Mouse (Mus musculus) ES-CJ7 (cell line): ENCODE results near the gene Syt14.
A peak's percentile ranks its signal among the peaks of the same experiment; 100 is the strongest.

Experiments
- DNase-seq: peaks from one replicate; pipeline ENCODE4 v3.0.0; 2011; ENCODE audit warnings: low read depth, low spot score

Gene Syt14

DNA sequence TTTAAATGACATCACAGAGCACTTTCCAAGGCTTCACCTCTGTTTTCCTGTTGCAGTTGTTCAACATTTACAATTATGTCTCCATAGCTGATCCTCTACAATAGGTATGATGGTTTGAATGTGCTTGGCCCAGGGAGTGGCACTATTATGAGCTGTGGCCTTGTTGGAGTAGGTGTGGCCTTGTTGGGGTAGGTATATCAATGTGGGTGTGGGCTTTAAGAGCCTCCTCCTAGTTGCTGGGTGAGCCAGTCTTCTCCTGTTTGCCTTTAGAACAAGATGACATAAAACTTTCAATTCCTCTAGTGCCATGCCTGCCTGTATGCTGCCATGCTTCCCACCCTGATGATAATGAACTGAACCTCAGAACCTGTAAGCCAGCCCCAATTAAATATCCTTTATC, 42.1 kb downstream of the Syt14 start:
- DNase-seq, result no peak

- DNase-seq, result no peak
Measured at GRCm38 (mm10) chr1:192987203-192987602, 48.4 kb downstream of the Syt14 start.

GRCm38 (mm10) chr1:192986481-192986880, 49.1 kb downstream of the Syt14 start:
- no peak for DNase-seq

DNA sequence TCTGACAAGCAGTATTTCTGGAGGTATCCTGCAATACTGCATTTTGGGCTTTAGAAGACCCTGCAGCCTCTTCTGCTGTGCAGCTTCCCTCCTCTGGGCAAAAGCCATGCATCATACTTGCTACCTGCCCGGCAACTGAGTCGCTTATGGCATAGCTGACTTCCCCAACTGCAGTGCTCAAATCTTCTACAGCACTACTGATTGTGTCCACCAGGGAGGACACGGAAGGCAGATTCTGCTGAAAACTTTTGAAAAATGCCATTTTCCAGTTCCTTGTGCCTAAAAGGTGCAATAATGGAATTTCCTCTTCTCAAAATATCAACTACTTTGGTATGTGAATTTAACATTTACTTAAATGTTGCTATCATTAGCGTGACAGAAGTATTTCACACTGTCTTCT, 51.2 kb downstream of the Syt14 start:
- DNase-seq, result no peak

DNA sequence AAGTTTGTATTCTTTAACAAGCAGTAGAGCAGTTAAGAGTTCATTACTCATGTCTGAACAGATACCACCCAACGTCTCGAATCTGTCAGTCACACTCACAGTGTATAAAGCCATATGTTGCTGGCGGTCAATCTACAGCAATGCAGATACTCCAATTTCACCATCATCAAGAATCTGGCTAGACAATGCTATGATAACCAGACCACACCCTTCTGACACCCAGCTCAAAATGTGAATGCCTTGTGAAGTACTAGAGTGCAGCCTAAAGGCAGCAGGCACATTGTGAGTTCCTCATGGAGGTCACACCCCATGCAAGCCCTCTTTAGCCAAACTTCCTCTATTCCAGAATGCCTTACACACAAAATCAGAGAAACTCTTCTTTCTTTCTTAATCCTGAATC, 53.9 kb downstream of the Syt14 start:
- DNase-seq, result no peak

DNA sequence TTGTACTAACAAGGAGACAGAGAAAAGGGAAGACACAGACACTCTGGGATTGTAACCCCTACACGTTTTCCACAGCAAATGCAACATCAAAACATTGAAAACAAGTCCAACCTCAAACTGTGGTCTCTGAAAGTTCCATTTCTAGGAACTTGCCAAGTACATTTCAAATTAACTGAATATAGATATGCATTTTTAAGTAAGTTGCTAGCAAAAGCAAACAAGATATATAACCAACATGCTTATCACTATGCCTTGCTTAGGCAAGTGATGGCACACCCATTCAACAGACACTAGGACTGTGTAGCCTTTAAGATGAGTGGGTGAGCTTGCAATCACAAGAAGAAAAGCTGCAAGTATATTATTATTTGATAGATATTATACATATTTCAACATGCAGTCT, 54.5 kb downstream of the Syt14 start:
- DNase-seq, result no peak

DNA sequence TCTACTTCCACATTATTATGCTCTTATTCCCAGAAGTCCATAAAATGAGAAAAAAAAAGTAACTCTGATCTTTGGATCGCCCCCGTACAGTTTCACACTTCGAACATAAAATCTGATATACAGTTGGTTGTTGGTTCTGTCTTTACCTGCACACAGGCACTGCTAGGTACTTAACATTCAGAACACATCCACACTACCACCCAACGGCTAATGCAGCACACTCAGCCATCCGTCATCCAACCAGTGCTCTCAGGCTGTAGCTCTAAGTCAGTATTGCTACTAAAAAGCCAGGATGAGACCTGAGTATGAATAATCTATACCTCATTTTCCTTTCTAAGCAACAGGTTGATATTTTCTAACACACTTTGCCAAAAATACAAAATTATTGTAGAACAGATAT, 73.3 kb downstream of the Syt14 start:
- no peak for DNase-seq

- DNase-seq, result no peak
Measured at GRCm38 (mm10) chr1:192947839-192948173, 87.8 kb downstream of the Syt14 start.

GRCm38 (mm10) chr1:192947170-192947838, 88.3 kb downstream of the Syt14 start:
- no peak for DNase-seq

DNA sequence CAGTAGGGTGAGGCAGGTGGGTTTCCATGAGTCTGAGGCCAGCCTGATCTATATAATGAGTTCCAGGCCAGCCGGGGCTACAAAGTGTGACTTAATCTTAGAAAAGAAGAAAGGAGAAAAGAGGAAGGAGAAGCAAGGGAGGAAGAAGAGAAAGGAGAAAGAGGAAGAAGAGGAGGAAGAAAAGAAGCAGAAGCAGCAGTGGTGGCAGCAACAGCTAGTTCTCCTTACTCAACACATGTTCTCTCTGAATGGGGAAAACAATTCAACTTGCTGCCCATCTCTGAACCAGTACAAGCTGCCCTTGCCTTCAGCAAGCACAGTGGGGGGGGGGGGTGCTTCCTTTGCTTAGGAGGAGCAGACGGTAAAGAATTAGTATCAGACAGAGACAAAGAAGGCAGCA, 96.5 kb downstream of the Syt14 start:
- DNase-seq, result no peak

- DNase-seq, result no peak
Measured at GRCm38 (mm10) chr1:192937956-192938355, 97.6 kb downstream of the Syt14 start.

DNA sequence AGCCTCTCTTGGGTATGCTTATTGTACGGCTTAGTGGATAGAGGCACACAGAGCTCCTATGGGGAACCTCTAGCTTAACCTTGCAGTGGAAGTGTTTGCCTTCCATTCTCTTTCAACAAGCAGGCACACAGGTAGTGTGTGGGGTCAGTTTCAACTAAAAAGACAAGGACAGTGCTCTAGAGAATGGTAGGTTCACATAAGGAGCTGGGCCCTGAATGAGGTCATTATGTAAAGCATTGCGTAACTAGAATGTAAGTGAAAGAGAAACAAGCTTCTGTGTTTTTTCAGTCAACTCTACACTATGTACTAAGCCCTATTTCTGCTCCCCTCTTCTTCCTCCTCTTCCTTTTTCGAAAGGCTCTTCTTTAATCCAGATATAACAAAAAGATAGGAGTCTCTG, 103.8 kb downstream of the Syt14 start:
- no peak for DNase-seq

- peak; percentile 21 for DNase-seq
Measured at GRCm38 (mm10) chr1:192912101-192912728, 123.4 kb downstream of the Syt14 start.

- DNase-seq, result no peak
Measured at GRCm38 (mm10) chr1:192901516-192901915, 134.1 kb downstream of the Syt14 start.

DNA sequence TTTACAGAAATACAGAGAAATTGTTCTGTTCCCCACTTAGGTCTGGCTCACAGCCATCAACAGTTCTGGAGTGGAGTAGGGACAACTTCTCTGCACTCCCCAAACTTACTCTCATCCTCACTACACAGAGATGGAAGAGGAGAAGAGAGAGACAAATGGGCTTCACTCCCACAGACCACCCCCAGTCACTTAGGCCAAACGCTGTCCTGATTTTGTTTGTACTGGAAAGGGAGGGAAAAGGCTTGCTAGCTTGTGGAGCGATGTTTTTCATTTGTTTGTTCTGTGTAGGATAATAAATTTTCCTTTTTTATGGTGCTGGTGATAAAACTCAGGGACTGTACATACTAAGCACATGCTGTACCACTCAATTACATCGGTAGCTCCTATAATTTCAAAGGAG, 134.7 kb downstream of the Syt14 start:
- no peak for DNase-seq

DNA sequence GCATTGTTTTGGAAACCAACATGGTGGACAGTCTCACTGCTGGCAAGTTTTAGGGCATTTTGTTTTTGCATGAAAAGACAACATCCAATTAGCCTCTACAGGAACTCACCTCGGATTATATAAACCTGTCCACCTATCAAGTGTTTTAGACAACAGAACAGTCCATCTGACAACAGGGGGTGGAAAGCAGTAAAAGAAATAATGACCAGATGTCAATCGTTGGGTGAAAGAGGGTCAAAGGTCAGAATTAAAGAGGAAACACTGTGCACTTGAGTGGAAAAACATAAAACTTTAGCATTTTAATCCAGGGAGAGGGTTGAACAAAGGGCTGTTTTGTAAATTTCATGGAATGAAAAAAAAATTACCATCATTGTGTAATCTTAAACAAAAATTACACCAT, 136.8 kb downstream of the Syt14 start:
- no peak for DNase-seq

- DNase-seq, result no peak
Measured at GRCm38 (mm10) chr1:192897218-192897617, 138.4 kb downstream of the Syt14 start.

DNA sequence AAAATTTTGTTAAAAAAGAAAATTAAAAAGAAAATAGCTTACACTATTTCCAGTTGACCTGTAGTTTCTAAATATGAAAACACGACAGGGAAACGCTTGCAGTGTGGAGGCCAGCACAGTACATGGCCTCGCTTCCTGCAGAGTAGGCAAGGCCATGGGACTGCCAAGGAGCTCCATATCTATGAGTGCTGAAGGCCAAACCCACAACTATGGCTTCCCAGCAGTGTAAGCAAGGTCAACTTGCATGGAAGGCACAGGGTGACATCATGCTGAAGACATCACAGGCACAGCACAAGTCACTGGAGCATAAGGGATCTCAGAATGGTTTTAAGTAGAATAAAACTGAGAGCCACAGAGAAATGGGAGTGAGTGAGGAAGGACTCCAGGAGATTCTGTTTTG, 139.5 kb downstream of the Syt14 start:
- no peak for DNase-seq

GRCm38 (mm10) chr1:192890716-192891115, 144.9 kb downstream of the Syt14 start:
- DNase-seq, result no peak

DNA sequence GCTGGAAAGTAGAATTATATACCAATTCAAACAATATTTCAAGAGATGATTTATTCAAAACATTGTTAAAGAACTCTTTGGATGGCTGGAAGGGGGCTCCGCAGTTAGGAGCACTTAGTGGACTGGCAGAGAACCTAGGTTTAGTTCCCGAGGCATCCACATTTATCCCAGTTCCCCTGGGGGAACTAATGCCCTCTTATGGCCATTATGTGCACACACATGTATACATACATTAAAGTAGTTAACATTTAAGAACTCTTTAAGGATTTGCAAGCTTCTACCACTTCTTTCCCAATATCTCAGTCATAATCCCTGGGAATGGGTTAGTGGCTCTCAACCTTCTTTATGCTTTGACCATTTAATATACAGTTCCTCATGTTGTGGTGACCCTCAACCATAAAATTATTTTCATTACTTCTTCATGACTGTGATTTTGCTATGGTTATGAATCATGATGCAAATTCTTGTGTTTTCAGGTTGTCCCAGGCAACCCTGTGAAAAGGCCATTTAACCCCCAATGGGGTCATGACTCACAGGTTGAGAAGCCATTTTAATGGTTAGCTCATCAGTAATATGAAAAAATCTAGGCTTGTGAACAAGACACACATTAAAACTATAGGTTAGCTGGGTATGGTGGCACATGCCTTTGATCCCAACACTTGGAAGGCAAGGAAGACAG, 152.8 kb downstream of the Syt14 start:
- peak; percentile 23 for DNase-seq

GRCm38 (mm10) chr1:192880130-192880529, 155.4 kb downstream of the Syt14 start:
- DNase-seq, result peak; percentile 54

DNA sequence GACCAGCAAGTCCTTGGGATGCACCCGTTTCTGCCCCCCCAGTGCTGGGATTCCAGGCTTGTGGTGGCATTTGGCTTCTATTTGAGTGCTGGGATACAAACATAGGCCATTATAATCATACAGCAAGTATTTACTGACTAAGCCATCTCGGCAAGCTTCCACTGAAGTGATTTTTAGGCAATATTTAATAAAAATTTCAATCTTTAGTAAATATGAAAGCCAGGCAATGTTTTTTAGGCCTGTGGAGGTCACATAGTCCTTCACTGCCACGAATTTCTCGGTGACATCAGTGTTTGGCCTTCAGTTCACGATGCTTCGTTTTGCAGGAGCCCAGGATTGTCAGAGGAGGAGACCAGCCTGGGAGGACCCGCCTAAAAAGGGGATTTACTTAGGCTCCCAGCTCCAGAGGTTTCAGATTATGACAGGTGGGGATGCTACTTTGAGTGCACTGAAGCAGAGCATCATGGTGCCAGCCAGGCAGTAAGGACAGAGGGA, 156.4 kb downstream of the Syt14 start:
- no peak for DNase-seq

GRCm38 (mm10) chr1:192872841-192873240, 162.7 kb downstream of the Syt14 start:
- no peak for DNase-seq
